Mouse (Mus musculus) common myeloid progenitor, adult 5-6 weeks (primary cell): Measurements from ENCODE around the gene Mycbpap. TPM values are rescaled to one million over a fixed set of nuclear protein-coding genes. Genes with fewer than 3 reads are reported as not detected.
A peak's percentile ranks its signal among the peaks of the same experiment; 100 is the strongest.

Source experiments
- ATAC-seq: replicated peaks from 2 replicates; pipeline ENCODE4 v1.8.0; 2016; ENCODE audit warnings: low read depth, mild to moderate bottlenecking, moderate TSS enrichment, inconsistent platforms; ENCODE audit not compliant: poor library complexity, severe bottlenecking
- total RNA-seq: library from RNA; stranded (forward); fragments of 200-1000, 187-1606 nt; gene quantifications from 2 replicates; pipeline ENCODE4 v1.2.3, GENCODE M21; 2017

The Mycbpap gene
- total RNA-seq: 0.55 and 10.8 TPM in 2 replicates

DNA sequence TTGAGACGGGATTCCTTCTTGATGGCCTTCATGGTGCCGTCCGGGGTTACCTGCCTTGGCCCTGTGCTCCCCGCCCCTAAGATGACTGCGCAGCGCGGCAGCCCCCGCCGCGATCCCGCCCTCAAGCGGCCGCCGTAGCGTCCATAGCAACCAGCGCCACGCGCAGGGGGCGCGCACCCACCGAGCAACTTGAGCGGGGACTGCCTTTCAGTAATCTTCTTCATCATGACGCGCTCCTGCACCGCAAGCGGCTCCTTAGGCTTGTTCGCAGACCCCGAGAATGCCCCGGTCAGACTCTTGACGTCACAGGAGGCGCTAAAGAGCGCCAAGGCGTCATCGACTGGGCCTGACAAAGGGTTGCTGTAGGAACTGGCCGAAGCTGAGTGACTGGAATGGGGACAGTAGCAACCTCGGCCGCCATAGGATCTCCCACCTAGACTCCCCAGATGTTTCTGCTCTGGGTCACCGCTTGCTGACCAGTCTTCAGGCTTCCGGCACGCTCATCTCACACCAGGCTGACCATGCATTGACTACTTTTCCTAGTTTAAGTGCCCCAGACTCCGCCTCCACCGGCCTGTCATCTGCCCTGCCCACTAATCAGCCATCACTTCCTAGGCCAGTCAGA lies at the start of gene Mycbpap:
TSS of gene Mycbpap (minus strand) at position 524 of the 625 bp plus-strand sequence.
- ATAC-seq: peak; percentile 86

DNA sequence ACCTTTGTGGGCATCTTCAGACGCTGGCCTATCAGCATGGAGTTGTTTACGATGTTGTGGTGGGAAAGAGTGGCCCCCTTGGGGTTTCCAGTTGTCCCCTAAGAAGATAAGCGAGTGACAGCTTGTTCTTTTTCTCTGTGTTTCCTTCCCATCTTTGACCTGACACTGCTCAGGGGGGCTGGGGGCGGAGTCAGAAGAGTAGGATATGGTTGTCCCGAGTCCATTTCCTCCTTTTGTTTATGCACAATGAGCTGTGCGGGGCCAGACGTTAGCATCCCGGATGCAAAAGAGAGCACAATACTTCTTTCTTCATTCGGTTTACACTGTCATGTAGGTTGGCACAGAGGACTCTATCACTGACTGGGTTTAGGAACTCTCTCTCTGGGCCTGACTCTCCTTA lies 49.1 kb upstream of the Mycbpap start:
- ATAC-seq: peak; percentile 38; the same call in 1 of the 2 replicates

DNA sequence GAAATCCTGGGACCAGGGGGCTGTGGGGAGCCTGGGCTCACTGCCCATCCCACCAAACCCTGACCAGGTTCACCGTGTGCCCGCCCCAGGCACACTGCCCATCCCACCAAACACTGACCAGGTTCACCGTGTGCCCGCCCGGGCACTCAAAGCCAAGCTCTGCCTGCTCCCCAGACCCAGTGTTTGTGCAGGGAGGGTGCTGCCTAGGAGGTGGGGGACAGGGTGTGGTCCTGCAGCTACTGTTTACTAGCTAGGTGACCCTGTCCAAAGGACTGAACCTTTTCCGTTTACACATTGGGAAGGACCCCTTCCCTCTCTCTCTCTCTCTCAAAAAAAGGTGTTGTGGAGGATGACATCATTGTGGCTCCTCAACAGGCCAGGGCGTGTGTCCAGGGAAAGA lies 45.8 kb upstream of the Mycbpap start:
- ATAC-seq: no peak

DNA sequence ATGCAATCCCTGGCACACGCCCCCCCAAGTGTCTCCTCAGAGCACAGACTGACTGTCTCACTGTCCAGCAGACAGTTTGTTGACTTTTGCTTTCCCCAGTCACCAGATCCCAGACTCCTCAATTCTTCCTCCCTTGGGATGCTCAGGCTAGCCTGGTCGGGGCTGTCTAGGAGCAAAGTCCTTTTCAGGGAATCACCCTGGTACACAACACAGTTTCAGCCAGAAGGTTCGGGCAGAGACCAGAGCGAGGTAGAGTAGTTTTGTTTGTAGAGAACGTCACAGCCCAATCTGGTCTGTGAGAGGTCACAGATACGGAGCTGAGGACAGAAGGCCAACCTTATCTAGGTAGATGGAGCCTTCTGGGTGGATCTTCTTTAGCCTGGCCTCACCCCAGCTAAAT lies 45.0 kb upstream of the Mycbpap start:
- no peak for ATAC-seq

DNA sequence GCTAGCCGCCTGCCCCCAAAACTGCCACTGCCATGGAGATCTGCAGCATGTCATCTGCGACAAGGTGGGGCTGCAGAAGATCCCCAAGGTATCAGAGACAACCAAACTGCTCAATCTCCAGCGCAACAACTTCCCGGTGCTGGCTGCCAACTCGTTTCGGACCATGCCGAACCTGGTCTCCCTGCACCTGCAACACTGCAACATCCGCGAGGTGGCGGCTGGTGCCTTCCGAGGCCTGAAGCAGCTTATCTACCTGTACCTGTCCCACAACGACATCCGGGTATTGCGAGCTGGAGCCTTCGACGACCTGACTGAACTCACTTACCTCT lies 43.6 kb upstream of the Mycbpap start:
- ATAC-seq: no peak

DNA sequence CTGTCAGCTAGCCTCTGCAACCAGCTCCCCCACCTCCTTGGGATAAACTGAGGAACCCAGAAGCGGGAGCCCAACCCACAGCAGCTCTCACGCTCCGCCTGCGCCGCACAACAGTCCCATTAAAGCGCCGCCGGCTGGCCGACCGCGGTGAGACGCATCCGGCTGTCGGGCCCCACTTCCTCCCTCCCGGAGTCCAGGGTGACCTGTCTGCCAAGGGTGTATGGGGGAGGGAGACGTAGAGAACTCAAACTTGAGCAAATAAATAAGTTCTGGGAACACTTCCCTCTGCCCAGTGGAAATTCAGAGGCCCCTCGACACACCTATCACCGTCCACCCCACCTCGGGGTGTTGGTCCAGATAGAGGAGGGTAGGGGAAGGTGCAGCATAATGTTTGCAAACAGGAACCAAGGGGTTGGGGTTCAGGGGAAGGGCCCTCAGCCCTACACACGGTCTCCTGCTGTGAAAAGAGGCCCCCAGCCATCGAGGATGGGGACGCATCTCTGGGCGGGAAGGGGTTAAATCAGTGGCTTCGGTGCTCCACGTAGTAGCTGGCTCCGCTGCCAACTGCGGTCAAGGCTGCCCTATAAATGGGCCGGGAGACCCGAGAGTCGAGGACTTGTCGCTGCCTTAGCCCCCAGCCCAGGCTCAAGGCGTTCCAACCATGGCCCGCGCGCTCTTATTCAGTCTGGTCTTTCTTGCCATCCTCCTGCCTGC lies 43.1 kb upstream of the Mycbpap start, which contains the start of gene Chad:
TSS of gene Chad (plus strand) at position 611 of the 714 bp plus-strand sequence.
- ATAC-seq: peak; percentile 77

DNA sequence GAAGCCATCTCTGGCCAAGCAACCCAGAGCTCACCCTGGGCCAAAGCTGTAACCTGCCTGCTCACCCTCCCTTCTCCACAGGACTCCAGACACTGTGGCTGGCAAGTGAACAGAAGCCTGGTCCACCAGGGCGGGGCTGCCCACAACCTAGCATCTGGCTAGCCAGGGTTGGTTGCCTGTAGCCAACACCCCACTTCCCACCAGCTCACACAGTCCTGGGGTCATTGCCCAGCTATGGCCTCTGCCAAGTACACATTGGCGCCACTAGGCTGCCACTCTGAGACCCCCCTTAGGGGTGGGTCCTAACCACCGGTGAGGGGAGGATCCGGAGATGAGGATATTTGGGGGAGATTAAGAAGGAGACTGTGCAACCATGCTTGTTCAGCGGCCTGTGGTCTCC lies 42.3 kb upstream of the Mycbpap start:
- peak; percentile 52 for ATAC-seq

DNA sequence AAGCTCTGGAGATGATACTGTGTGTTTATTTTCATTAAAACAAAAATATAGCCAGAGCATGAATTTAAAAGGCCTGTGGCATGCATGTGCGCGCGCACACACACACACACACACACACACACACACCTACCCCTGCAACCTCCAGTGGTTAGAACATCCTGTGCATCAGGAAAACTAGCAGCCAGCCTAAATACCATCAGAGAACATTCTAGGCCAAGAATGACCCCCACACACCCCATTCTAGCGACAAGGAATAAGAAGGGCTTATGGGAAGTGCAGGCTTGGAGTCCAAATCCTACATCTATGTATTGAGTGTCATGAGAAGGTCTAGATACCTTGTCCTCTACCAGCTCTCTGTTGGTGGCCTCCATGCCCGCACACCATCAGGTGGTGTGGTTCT lies 41.8 kb upstream of the Mycbpap start:
- no peak for ATAC-seq

DNA sequence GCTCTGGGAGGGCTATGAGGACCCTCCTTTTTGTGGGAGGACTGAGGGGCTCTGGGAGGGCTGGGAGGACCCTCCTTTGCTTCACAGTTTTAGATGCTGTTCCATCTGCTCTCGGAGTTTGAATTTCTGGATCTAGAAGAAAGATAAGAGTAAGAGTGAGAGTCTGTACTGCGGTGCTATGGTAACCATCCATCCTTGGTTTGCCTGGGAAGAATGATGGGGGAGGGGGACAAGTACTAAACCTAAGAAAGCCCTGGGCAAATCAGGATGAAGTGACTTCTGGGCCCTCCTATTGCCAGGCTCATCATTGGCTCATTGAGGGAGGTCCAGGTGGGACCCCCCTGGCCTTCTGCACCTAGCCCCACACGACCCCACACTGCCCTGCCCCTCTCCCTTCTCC lies 36.7 kb upstream of the Mycbpap start:
- ATAC-seq: no peak

DNA sequence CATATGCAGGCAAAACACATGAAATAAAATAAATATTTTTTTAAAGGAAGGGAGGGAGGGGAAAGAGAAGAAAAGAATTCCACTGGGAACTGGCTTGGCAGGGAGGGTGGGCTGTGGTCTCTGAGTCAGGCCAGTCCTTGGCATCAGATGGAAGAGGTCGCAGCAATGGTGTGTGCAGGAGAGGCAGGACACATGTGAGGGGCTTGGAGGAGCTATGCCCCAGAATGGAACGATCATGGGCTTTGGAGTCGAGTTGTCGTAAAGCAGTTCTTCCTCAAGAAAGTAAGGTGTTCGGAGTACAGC lies 28.9 kb upstream of the Mycbpap start:
- ATAC-seq: peak; percentile 6; the same call in 1 of the 2 replicates

DNA sequence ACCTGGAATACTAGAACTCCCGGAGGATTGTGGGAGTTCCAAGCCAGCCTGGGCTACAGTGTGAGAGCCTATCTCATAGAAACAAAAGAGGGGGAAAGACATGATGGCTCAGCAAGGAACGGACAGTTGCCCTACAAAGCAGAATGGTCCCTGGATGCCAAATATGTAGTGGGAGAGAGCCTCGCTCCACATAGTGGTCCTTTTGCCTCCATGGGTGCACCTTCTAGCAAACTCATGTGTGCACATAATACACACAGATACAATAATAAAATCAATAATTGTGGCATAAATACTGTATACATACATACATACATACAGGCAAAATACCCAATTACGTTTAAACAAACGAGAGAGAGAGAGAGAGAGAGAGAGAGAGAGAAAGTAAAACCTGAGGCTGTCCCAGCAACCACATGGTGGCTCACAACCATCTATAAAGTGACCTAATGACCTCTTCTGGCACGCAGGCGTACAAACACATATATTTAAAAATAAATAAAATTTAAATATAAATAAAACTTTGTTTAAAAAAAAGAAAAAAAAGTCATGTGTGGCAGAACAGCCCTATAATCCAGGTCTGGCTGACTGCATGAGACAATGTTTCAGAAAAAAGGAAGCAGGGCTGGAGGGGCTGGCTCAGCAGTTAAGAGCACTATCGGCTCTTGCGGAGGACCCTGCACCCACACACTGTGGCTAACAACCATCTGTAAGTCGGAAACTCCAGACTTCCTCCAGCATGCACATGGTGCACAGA lies 28.3 kb upstream of the Mycbpap start:
- ATAC-seq: peak; percentile 63

DNA sequence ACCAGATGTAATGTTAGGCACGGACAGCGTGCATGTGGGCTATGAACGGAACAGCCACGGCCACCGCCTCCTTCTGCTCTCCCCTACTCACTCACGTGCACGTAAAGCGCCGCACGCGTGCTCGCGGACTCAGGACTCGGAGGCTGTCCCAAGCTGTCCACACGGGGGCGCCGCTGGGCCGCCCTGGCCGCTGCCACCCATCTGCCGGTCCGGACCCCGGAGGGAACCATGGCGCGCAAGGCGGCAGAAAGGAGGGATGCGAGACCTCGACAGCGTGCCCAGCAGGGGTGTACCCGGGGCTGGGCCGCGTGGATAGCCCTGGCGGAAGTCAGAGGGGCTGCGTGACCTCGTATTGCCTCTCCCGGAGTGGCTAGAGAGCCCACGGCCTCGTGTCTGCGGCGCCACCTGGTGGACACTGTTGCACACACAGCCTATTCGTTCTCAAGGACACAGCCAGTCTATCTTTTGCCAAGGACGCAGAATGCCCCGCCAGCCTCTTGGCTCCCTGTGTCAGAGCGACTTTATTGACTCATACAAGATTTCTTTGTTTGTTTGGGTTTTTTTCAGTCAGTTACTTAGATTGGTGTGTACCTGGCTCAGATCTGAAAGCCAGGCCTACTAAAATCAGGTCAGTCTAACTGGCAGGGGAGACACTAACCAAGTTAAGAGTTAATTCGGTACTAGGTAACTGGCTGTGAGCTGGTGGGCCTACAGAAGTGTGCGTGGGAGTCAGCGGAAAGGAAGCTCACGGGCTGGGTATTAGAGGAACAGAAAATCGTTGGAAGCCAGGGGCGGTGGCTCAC lies 27.5 kb upstream of the Mycbpap start, which contains the start of gene Rsad1:
TSS of gene Rsad1 (minus strand) at position 368 of the 803 bp plus-strand sequence.
- ATAC-seq: peak; percentile 84

DNA sequence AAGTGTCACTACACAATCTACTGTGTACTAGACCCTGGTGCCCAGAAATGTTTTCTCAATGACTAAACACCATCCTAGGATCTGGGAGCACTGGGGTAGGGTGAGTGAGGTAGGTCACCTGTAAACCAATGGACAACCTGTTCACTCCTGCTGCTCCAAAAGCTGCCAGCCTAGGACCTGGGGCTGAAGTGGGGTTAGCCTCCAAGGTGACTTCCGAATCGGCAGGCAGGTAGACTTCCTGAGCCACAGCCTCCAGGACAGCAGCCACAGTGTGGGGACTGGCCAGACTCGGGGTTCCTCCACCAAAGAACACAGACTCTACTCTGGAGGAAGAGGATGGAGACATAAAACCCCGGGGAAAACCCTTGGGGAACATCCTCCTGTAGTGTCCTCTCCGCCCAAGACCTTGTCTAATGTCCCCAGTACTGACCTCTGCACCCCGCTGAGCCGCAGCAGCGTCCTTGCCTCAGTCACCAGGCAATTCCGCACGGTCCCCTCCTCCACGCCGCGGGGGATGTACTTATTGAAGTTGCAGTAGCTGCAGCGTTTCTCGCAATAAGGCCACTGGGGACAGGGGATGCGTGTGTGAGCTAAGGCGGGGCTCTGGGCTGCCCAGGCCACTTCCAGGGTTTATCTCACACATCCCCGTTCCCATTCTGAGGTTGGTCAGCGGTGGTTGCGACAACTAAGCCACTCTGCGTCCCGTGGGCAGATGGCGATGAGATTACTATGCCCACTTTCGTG lies 26.7 kb upstream of the Mycbpap start:
- peak; percentile 19 for ATAC-seq

DNA sequence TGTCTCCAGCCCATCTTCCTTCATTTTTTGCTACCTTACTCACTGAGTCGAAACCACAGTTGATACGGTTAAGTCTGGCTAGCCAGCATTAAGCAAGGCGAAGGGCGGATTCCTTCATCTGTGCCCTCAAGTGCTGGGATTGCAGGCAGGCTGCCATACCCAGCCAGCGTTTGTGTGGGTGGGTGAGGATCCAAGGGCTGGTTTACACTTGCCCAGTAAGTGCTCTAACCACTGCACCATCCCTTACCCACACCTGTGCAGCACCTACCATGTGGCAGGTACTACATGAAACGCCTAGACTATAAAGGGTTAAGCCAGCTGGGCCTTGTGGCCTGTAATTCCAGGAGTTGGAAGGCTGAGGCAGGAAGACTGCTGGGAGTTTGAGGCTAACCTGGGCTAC lies 25.7 kb upstream of the Mycbpap start:
- ATAC-seq: no peak

DNA sequence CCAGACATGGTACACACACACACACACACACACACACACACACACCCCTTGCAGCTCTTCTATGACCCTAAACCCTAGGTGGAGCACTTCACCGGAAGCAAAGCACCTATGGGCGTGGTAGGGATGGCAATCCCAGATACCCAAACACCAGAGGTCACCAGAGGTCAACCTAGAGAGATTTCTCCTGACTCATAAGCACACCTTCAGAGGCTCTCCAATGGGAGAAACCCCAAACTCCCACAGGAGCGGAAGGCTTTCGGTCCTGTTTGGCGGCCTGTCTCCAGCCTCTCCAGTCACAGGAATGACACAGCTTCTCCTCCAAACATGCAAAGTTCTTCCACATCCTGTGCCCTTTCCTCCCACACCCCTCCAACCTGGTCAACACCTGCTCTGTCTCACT lies 24.8 kb upstream of the Mycbpap start:
- no peak for ATAC-seq

DNA sequence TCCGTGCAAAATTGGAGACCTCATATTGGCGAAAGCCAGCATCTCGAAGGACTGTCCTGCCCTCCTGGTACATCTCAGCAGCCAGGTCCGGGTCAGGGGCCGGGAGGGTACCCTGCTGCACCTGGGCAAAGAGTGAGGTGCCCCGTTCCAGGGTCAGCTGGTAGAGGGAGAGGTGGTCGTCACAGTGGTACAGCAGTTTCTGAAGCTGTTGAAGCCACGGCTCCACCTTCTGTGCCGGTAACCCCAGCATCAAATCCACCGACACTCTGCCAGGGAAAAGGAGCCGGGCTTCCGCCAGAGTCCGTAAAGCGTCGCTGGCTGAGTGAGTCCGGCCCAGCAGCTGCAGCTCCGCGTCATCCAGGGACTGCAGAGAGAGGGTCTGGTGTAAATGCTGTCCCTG lies 22.9 kb upstream of the Mycbpap start:
- ATAC-seq: no peak

DNA sequence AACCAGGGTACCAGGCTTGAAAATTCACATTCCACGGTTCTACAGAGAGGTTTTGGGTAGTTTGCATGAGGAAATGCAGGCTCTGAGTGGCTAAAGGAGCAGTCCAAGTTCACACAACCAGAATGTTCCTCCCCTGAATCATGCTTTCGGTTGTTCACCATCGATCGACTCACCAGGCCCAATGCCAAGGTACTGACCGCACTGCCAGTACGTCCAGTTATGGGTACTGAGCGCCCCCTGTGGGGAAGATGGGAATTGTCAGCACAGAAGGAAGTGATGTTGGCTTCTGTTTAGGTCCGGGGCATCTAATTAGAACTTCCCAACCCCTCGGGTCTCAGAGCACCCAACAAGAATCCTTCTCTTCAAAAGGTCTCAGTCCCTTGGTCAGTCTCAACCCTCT lies 22.4 kb upstream of the Mycbpap start:
- peak; percentile 61 for ATAC-seq

DNA sequence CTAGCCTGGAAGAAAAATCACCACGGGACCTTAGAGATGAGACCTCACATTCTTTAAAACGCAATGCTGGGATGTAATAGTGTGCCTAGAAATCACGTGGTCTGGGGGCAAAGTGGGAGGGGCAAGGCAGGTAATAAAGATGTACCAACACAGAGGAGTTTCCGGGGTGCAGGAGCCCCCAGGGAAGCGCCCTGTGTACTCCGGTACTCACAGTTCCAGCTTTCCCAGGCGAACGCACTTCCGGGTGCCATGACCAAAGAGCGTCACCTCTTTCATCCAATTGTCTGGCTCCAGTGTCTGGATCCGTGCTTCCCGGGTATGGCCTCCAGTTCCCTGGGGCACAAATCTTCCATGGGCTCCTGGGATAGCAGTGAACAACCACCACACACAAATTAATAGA lies 21.8 kb upstream of the Mycbpap start:
- ATAC-seq: no peak

DNA sequence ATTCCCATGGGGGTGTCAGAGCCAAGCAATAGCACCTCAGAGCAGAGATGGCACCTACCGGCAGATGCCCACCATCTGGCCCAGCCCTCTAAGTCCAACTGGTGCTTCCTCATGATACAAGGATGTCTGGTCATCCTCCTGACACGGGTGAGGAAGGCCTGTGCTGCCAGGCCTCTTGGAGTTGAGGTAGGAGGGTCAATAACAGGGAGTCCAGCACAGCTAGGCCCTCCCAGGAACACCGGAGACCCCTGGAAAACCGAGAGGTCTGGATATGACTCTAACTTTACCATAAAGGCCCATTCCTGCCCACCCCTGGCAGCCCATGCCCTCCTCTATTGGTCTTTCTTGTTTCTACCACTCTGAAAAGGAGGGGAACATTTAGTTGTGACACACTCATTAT lies 20.9 kb upstream of the Mycbpap start:
- no peak for ATAC-seq

DNA sequence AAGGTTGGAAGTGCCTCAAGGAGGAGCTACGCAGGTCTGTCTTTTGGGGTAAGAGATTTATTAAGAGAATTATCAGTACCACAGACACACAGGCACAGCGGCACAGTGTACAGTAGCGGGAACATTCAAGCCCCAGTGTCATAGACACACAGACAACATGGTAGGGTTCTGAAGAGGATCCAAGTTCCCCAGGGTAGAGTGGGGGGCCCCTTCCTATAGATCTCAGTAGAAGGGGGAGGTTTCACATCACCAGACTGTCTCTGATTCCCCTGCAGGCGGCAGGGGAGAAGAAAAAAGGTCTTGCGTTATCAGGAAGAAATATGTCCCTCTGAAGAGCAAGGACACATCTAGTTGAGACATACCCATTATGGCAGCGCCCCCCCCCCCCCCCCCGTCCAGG lies 18.2 kb upstream of the Mycbpap start:
- ATAC-seq: no peak
